Mouse (Mus musculus) hindbrain, postnatal 0 days (tissue): ENCODE data around the gene Rfesd. TPM values are rescaled to one million over a fixed set of nuclear protein-coding genes. Genes with fewer than 3 reads are reported as not detected.
A peak's percentile ranks its signal among the peaks of the same experiment; 100 is the strongest.

ENCODE experiments used
- ATAC-seq: fragments of 200-750 bp; cut with Nextera tagmentation; 2 replicates; pipeline ENCODE4 v1.8.0; 2017; ENCODE audit warnings: mild to moderate bottlenecking, moderate TSS enrichment, moderate library complexity
- DNase-seq: peaks from one replicate; pipeline ENCODE4 v3.0.0-alpha.2; 2015; ENCODE audit warnings: low spot score
- H3K27ac ChIP-seq: fragments of 300-500 bp; sonication (generic); 2 replicates; pipeline ENCODE4 v1.5.1; 2014; ENCODE audit warnings: mild to moderate bottlenecking
- H3K27me3 ChIP-seq: fragments of 300-500 bp; sonication (generic); 2 replicates; pipeline ENCODE4 v1.6.1; 2014; ENCODE audit warnings: low read length, mixed read lengths; ENCODE audit not compliant: insufficient read depth
- H3K36me3 ChIP-seq: fragments of 300-500 bp; sonication (generic); 2 replicates; pipeline ENCODE4 v1.6.1; 2014; ENCODE audit warnings: low read length, mixed read lengths; ENCODE audit not compliant: insufficient read depth
- H3K4me1 ChIP-seq: fragments of 300-500 bp; sonication (generic); 2 replicates; pipeline ENCODE4 v1.6.1; 2014; ENCODE audit warnings: antibody characterized with exemption, low read length, mixed read lengths; ENCODE audit not compliant: insufficient read depth
- H3K4me2 ChIP-seq: fragments of 300-500 bp; sonication (generic); 2 replicates; pipeline ENCODE4 v1.6.1; 2014; ENCODE audit warnings: low read depth, mild to moderate bottlenecking, low read length, moderate library complexity, mixed read lengths
- H3K4me3 ChIP-seq: fragments of 300-500 bp; sonication (generic); 2 replicates; pipeline ENCODE4 v1.5.1; 2014; ENCODE audit warnings: low read length
- H3K9ac ChIP-seq: fragments of 300-500 bp; sonication (generic); replicated peaks from 2 replicates; pipeline ENCODE4 v1.6.1; 2014; ENCODE audit warnings: mild to moderate bottlenecking, low read length, moderate library complexity, mixed read lengths
- H3K9me3 ChIP-seq: fragments of 300-500 bp; sonication (generic); 2 replicates; pipeline ENCODE4 v1.6.1; 2016; ENCODE audit warnings: low read length, mixed read lengths
- CTCF ChIP-seq: IDR thresholded peaks from 2 replicates; pipeline ENCODE4 v1.5.1; 2016; ENCODE audit warnings: antibody characterized with exemption, control low read depth, low read depth
- WGBS: fragments of 180-500 bp; shearing (Covaris S2); extraction: QIAGEN DNeasy Blood & Tissue Kit; methylation state at CpG from one replicate; pipeline ENCODE4 v1.1.7; 2014; 5-methylcytosine and 5-hydroxymethylcytosine counted together
- polyA plus RNA-seq: library from polyadenylated mRNA; unstranded; fragments of >200 nt; fragmentation: Nextera tagmentation; extraction: Ambion mirVana; gene quantifications from 2 replicates; pipeline ENCODE4 v1.2.1, GENCODE M21; 2015
- total RNA-seq: library from RNA; depleted of rRNA; stranded (reverse); fragments of >200 nt; gene quantifications from 2 replicates; pipeline ENCODE4 v1.2.3, GENCODE M21; 2014

Rfesd gene
- total and polyA plus RNA-seq, 2 experiments from 2014 or later: 16.3 to 23.9 TPM

DNA sequence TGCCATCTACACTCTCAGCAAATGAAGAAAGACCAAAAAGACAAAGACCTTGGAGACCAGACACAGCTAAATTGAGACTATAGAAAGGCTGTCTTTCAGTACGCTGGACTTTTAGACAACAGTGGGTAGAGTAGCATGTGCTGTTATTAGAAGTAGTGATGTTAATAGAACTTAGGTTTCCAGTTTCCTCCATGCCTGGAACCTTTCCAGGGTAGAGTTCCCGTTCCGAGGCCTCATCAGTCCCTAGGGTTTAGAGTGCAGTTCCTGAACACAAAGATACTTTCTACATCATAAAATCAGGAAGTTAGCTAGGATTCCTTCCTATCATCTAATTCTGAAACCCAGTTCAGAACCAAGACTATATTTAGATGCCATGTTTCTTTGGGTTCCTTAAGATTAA is 6.1 kb upstream of the Rfesd start:
- H3K27ac ChIP-seq: no peak overlapping the region
- no peak overlapping the region for H3K4me2 ChIP-seq
- H3K27me3 ChIP-seq: no peaks in the 10 kb centered on the region
- no peak overlapping the region for H3K4me3 ChIP-seq
- no peak for DNase-seq
- no peaks in the 10 kb centered on the region for H3K9me3 ChIP-seq
- TF ChIP-seq CTCF: no peak
- 82% methylated on average over 3 of the region's 3 CpGs for WGBS
- H3K36me3 ChIP-seq: no peaks in the 10 kb centered on the region
- H3K9ac ChIP-seq: no peak overlapping the region
- no peaks in the 10 kb centered on the region for H3K4me1 ChIP-seq
- no peak for ATAC-seq

DNA sequence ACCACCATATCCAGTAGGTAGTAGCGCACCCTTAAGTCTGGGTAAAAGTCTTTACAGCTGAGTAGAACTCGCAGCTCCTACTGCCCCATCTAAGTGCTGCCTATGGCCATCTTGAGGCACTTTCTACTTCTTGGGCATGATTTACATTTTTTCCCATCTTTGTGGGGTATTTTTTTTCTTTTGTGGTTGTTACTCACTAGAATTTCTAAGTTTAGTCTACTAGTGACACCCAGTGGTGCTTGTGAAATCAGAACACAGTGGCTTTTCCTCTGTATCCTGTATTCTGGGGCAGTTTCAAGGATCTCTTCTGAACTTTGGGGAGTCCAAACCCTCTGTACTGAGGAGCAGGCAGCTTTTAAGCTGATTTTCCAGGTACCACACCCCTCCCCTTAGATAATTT is 3.3 kb upstream of the Rfesd start:
- WGBS: 96% methylated on average over 2 of the region's 2 CpGs
- peak; percentile 46 for TF ChIP-seq CTCF
- Histone ChIP-seq H3K27ac (no peak overlapping the region), H3K4me1 (peaks cover 3% of the 10 kb centered on the region; the same call in 1 of the 2 replicates), H3K9me3 (no peaks in the 10 kb centered on the region), H3K36me3 (no peaks in the 10 kb centered on the region), H3K27me3 (no peaks in the 10 kb centered on the region), H3K4me3 (no peak overlapping the region), H3K4me2 (no peak overlapping the region), H3K9ac (no peak overlapping the region)
- no peak for ATAC-seq
- DNase-seq: peak; percentile 54

DNA sequence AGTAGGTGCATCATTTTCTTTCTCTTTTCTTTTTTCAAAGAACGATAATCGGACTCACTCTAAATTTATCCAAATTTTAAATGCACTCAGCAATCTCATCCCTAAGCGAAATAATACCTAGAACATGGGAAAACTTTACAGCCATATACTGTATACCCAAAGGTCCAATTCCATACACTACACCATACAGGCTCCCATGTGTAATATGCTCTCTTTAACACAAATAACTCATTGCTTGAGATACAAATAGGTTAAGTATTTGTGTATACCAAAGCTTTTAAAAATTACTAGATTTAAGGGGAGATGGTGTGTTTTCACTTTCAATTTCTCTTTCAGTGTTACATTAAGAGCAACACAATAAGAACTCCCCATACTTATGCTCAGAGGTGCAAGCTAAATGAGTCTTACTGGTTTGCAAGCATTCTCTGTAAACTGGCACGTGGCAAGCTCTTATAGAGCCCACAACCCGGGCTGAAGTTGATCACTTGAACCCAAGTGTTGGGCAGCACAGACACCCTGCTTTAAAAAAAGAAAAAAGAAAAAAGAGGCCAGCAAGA is 403 bp upstream of the Rfesd start:
- no peaks in the 10 kb centered on the region for H3K36me3 ChIP-seq
- WGBS: 51% methylated on average over 5 of the region's 5 CpGs
- H3K27ac ChIP-seq: no peak overlapping the region
- TF ChIP-seq CTCF: no peak
- DNase-seq: no peak
- ATAC-seq: peak; percentile 61
- H3K4me3 ChIP-seq: peak overlapping the region; percentile 67
- H3K27me3 ChIP-seq: no peaks in the 10 kb centered on the region
- no peaks in the 10 kb centered on the region for H3K9me3 ChIP-seq
- no peak overlapping the region; the same call in 1 of the 2 replicates for H3K9ac ChIP-seq
- peaks cover 3% of the 10 kb centered on the region; the same call in 1 of the 2 replicates for H3K4me1 ChIP-seq
- H3K4me2 ChIP-seq: peak overlapping the region; percentile 66

DNA sequence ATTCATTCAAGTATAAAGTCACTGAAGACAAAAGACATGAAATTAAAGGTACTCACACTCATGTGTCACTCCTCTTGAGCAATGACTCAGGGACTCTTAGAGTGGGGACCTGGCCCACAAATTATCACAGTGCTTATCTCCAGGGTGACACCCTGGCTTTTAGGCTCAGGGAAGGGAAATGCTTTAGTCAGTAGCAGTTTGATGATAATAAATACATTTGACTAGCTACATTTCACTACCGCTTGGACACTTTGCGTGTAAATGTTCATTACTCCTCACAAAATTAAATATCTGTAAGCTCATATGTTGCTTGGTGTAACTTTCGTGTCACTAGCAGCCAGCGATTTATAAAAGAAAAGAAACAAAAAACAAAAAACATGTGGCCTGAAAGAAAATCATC is 1.1 kb downstream of the Rfesd start:
- ATAC-seq: no peak
- no peak for DNase-seq
- no peaks in the 10 kb centered on the region for H3K36me3 ChIP-seq
- H3K4me2 ChIP-seq: peak overlapping the region; percentile 66
- WGBS: 78% methylated on average over 4 of the region's 4 CpGs
- H3K27ac ChIP-seq: peak overlapping the region; percentile 96
- H3K4me3 ChIP-seq: peak overlapping the region; percentile 67
- no peaks in the 10 kb centered on the region for H3K27me3 ChIP-seq
- TF ChIP-seq CTCF: no peak
- peak overlapping the region; percentile 94 for H3K9ac ChIP-seq
- no peaks in the 10 kb centered on the region for H3K9me3 ChIP-seq
- peaks cover 3% of the 10 kb centered on the region; the same call in 1 of the 2 replicates for H3K4me1 ChIP-seq

DNA sequence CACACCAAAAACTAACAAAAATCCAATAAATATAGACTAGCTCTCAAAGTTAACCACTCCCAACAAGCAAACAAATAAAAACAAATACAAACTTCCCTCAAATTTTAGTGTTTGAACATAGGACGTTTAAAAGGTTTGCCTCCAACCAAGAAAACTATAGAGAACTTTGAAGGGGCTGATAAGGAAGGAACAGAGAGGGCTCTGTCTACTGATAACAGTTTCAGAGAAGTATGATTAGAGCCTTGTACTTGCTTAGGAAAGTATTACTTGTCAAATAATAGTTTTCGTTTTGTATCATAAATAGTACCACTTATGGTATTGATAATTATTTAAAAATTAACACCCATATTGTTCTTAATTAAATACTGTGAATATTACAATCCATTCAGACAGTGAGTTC is 4.0 kb downstream of the Rfesd start:
- WGBS: 85% methylated on average over 2 of the region's 2 CpGs
- no peaks in the 10 kb centered on the region for H3K36me3 ChIP-seq
- no peak overlapping the region for H3K4me2 ChIP-seq
- TF ChIP-seq CTCF: no peak
- no peak overlapping the region for H3K27ac ChIP-seq
- DNase-seq (no peak), ATAC-seq (no peak)
- H3K27me3 ChIP-seq: no peaks in the 10 kb centered on the region
- H3K9me3 ChIP-seq: no peaks in the 10 kb centered on the region
- H3K9ac ChIP-seq: no peak overlapping the region
- H3K4me3 ChIP-seq: no peak overlapping the region
- peaks cover 3% of the 10 kb centered on the region; the same call in 1 of the 2 replicates for H3K4me1 ChIP-seq

DNA sequence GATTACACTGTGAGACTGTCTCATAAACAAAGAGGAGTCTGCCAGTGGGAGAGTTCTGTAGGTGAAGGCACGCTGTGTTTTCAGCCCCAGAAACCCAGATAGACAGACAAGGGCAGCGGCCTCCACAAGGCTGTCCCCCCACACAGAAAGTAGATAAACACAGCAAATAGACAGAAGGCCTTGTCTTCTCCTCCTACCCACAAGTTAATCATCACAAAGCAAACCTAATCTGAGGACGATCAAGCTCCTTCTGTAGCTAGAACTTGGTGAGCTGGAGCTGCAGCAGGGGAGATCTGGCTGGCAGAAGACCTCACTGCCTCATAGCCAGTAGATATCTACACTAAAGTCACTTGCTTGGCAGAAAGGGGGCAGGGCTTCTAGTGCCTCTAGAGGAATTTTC is 15.2 kb downstream of the Rfesd start:
- 91% methylated on average over 3 of the region's 3 CpGs for WGBS
- Histone ChIP-seq H3K27ac (no peak overlapping the region), H3K4me1 (no peaks in the 10 kb centered on the region), H3K9me3 (no peaks in the 10 kb centered on the region), H3K4me2 (no peak overlapping the region), H3K4me3 (no peak overlapping the region), H3K9ac (no peak overlapping the region), H3K27me3 (no peaks in the 10 kb centered on the region), H3K36me3 (no peaks in the 10 kb centered on the region)
- DNase-seq (no peak), ATAC-seq (no peak)
- TF ChIP-seq CTCF: no peak

DNA sequence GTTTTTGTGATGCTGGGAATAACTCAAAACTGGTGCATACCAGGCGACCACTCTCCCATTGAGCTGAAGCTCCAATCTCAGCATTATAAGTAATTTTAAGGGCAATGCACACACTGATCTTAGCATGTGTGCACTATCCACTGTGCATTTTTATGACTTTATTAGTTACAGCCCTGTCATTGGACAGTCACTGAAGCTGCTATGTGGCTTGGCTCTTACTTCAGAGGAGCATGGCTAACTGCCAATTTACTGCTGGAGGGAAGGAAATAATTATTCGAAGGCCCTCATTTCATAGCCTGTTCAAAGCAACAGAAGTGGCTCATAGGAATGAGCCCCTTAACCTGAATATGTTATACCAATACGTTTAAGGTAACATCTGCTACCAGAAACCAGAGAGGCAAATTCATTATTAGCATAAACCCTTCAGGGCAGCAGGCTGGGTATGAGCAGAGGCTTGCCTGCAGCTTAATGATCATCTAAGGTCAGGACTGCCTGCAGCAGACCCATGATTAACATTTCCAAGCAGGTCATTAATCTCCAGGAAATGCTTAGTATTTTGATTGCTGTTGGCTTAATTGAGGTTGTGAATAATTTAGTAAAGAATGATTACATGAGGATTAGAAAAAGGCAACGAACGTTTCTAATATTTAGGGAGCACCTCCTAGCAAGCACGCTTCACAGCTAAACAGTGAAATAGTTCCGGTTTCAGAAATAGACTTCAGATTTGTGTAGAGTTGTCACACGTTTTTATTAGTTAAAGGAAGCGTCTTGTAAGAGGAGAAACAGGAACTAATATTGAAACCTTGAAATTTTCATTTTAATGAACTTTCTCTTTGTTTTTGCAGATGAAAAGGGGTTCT is 26.1 kb downstream of the Rfesd start:
- Histone ChIP-seq H3K9me3 (no peaks in the 10 kb centered on the region; the same call in 1 of the 2 replicates), H3K4me1 (no peaks in the 10 kb centered on the region), H3K4me3 (no peak overlapping the region), H3K4me2 (no peak overlapping the region), H3K27me3 (no peaks in the 10 kb centered on the region), H3K27ac (no peak overlapping the region), H3K9ac (no peak overlapping the region), H3K36me3 (no peaks in the 10 kb centered on the region)
- ATAC-seq (peak; percentile 72), DNase-seq (peak; percentile 69)
- TF ChIP-seq CTCF: no peak
- WGBS: 30% methylated on average over 9 of the region's 9 CpGs
